Mouse (Mus musculus) spleen, postnatal 4 days (tissue): ENCODE results near the gene Ncstn.

ENCODE experiments used
- DNase-seq, 2 experiments: peaks; one replicate each; pipeline ENCODE4 v3.0.0; 2022; ENCODE audit warnings: low spot score in 2 of 2

The Ncstn gene

DNA sequence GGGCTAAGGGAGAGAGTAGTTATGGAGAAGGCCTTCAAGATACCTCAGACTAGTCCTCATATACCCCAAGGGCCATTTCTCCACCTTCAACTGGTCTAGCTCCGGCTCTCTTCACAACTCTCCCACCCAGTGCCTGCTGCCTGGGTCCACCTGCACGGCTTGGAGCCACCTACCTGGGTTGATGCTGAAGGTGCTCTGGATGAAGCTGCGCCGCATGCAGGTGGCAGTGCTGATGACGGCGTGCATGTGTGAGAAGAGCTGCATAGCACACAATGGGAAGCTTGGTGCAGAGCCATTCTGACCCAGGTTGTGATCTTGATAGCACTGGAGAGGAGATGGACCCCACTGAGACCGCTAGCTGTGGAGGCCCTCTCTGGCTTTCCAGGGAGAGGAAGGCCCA lies 10.0 kb downstream of the Ncstn start:
- DNase-seq: no peak

DNA sequence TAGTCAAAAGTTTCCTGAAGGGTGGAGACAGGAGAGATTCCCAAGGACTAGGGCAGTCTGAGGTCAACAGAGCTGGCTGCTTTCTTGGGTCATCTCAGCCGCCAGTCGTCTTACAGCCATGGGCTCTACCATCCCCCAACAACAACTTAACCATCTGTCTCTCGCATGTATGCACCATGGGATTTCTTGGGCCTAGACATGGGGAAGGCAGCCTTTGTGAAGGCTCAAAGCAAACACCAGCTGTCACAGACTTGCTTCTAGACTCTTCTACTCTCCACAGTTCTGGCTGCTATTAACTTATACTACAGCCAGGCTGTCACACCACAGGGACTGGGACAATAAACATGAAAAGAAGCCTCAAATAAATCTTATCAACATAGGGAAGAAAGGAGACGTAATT lies 11.0 kb downstream of the Ncstn start:
- no peak for DNase-seq

DNA sequence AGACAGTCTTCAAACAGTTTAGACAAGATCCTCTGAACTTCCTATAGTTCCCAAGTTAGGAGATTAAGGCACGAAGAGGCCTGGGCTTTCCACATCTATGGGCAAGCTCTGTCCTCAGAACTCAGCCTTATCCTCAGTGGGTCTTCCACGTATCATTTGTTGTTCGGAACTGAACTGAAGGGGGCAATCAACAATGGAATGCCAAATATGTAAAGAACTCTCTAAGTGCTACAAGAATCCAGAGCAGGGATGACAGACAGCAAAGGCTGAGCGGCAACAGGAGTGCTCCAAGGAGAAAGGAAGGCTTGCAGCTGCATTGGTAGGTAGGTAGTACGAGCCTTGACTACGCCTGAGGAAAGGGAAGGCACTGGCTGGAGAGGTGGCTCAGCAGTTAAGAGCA lies 12.4 kb downstream of the Ncstn start:
- no peak for DNase-seq

DNA sequence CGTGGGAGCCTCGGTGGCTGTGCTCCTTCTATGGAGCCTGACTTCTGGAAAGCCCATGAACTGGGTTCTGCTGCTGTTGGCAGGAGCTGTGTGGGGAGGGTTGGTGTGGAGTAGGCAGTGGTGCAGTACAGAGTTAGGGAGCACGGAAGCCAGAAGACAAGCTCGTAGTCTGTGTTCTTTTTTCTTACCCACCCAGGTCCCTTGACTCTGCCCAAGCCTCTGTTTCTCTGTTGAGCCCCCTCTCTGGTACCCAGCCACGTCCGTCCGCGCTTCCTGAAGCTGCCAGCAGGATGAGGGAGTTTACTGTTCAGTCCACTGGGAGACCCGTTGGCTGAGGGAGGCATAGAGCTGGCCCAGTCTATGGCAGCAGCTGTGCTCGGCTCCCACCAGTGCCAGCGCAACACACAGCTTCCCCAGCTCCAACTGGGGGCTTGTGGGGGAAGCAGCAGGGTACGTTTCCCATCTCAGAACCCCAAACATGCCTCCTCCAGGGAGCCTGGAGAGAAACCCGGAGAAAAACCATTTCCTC lies 17.9 kb downstream of the Ncstn start:
- DNase-seq: no peak

DNA sequence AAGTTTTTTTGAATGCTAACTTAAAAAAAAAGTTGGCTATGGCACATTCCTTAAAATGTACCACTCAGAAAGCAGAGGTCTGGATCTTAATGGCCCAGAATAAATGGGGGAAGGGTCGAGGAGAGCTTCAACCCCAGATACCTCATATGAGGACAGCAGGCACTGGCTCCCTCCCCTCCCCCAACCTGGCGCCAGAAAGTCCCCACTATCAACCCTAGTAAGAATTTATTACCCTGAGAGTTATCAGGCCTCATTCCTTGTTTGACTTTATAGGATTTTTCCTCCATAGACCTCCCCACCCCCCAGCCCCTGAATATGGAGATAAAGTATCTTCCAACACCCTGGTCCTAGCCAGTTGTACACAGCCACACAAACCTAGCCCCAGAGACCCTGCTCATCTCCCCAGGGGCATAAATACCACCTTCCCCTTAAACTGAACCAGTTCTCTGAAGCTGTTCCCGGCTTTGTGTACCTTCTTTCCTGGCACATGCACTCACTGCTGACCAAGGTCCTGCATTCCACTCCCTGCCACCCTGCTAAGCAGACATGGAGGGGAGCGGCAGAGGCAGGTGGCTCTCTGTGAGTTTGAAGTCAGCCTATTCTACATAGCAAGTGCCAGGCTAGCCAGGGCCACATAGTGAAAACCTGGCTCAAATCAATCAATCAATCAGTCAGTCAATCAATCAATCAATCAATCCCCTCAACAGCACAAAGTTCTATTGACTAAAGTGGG lies 19.1 kb downstream of the Ncstn start:
- no peak for DNase-seq

DNA sequence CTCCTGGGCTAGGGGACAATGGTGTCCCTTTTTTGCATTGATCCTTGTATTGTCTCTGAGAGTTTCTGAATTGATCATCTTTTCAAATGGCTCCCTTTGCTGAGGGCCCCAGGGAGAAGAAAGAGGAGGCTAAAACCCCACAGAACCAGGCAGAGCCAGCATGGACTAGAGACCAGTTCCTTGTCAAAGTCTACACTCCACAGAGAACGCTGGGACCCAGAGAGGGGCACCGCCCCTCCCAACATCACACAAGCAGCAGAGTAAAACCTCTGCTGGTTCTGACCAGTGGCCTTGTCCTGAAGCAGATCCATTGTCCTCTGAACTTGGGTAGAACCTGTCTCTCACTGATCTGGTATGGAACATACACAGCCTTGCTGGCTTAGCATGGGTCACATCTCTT lies 20.5 kb downstream of the Ncstn start:
- no peak for DNase-seq

DNA sequence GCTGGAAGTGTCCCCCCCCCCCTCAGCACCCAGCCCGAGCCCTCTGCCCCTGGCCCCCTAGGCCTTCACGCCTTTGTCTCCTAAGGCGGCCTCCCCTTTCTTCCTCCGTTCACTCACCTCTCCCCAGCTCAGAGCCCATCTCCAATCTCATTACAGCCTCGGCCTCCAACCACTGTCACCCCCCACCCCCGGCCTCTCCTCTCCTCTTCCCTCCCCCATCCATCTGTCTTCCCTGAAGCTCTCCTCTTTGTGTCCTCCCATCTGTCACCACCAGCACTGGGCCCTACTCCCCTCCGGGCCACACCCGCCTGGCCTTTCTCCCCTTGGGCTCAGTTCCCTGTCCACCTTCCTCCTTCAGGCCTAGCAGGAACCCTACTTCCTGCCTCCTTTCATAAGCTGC lies 21.4 kb downstream of the Ncstn start:
- DNase-seq: no peak

DNA sequence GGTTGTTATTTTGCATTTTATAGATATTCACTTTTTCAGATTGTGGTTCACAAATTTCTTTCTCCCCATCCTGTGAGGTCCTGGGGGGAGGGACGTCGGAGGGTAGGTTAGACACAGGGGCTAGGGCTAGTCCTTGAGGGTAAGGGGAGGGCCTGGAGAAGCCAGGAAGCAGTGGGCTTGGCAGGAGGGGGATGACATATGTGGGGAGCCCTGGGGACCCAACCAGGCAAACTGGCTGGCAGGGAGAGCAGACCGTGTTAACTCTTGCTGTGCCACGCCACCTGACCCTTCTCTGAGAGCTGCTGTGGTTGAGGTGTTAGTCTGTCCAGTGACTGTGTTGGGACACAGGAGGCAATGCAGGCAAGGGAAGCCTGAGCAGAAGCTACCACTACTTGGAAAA lies 21.9 kb downstream of the Ncstn start:
- no peak for DNase-seq

DNA sequence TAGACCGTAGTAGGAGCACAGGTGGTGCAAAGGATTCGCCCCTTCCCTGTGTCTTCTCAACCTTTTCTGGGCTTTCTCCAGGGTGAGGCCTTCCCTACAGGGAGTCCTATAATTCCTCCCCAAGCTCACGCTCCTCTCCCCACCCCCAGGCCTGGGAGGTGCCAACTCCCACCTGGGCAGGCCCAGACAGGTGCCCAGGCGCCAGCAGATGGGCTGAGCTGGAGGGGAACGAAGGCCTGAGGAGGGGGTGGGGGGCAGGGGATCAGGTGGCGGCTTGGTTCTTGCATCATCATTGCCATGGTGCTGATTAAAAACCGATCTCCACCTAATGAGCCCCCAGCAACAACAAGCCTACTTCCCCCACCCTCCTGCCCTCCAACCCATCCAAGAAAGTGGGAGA lies 23.7 kb downstream of the Ncstn start:
- no peak for DNase-seq

DNA sequence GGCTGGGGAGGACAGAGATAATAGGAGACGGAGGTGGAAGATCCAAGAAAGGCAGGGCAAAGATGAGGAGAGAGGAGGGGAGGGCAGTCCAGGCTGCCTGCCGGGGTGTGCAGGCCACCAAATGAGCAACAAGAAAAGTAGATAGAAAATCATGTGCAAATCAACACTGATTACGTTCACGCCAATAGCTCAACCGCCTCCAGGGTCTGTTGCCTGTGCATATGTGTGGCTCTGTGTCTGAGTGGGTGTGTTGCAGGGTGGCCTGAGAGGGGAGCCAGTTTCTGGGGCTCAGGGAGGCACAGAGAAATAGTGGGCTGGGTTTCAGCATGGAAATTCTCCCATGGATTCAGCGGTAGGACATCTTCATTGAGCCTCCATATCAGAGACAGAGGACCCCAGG lies 24.3 kb downstream of the Ncstn start:
- DNase-seq: no peak

DNA sequence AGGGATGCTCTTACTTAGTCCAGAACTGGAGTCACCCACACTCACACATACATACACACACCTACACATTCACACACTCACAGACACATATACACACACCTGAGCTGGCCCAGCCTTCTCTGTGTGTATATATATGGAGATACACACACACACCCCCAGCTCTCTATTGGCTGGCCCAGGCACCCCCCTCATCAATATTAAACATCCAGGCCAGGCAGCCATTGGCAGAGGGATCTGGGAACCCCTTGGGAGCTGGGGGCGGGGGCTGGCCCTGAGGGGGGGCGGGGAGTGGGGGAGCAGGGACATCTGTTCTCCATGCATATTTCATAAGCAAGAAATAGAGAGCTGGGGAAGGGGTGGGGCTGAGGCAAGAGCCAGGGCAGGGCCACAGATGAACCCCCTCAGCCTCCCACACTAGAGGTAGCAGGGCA lies 25.1 kb downstream of the Ncstn start, which contains the start of gene Nhlh1:
Gene Nhlh1, minus strand, starts transcription at position 83 of the 431 bp plus-strand sequence.
- no peak for DNase-seq

DNA sequence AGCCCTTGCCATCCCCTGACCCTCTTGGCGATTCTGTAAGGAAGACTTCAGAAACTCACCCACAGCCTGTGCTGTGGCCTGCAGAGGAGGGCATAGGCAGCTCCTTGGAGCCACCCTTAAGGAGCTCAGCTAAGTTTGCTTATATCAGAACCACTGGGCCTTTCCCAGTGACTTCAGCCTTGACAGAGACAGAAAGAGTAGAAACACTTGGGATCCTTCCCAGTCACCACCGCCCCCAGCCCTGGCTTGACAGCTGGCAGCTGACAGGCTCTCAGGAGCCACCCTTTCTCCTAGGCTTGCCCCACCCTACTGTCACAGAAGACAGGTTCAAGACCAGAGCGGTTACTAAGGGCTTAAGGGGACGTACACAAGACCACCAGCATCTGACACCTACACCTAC lies 26.3 kb downstream of the Ncstn start:
- no peak for DNase-seq

DNA sequence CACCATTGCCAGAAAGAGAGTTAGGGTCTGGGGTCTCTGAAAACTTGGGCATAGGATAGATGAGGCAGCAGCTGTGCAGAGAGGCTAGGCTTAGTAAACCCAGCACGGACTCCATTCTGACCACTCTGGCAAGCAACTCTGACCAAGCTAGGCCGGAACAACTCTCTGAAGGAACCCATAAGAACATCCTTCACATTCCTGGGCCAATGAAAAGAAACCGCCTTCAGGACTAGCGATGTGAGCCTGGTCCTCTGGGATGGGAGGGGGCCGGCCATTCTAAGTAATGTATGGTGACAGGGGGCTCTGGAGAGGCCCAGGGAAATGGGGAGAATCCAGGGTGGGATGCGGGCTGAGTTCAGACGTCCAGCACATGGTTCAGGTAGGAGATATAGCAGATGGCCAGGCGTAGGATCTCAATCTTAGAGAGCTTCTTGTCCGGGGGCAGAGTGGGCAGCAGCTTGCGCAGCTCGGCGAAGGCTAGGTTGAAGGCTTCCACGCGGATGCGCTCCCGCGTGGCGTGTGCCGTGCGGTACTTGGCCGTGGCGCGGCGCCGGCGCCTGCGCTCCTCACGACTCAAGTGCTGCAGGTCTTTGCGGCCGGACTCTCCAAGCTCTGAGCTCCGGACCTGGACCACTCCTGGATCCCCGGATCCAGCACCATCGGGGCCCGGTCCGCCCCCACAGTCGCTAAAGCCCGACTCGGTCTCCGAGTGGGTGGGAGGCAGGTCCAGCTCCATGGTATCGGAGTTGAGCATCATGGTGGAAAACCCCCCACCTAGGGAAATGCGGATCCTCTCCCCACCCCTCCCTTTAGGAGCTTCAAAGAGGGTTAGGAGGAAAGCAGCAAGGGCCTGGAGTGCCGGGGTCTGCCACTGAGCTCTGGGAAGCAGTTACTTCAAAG lies 28.8 kb downstream of the Ncstn start:
- DNase-seq: no peak

DNA sequence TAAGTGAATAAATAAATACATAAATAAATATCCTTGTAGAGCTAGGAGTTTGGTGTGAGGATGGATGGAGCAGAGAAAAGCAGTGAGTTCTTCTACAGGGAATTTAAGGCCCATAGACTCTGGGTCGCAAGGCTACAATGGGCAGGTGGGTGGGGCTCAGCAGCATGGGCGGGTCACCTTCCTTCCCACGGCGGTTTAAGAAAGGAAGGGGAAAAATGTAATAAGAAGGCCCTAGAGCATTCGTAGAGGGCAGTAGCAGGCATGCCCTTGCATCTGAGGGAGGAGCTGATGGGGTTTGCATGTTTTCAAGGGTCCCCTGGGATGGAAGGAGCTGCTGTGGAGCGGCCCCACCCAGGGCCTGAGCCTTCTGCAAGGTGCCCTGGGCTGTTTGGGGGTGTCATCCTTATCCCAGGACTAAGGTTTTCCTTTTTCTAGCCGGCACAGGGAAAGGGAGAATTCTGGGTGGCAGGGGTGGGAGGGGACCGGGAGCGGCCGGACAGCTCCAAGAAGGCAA lies 29.8 kb downstream of the Ncstn start:
- no peak for DNase-seq

DNA sequence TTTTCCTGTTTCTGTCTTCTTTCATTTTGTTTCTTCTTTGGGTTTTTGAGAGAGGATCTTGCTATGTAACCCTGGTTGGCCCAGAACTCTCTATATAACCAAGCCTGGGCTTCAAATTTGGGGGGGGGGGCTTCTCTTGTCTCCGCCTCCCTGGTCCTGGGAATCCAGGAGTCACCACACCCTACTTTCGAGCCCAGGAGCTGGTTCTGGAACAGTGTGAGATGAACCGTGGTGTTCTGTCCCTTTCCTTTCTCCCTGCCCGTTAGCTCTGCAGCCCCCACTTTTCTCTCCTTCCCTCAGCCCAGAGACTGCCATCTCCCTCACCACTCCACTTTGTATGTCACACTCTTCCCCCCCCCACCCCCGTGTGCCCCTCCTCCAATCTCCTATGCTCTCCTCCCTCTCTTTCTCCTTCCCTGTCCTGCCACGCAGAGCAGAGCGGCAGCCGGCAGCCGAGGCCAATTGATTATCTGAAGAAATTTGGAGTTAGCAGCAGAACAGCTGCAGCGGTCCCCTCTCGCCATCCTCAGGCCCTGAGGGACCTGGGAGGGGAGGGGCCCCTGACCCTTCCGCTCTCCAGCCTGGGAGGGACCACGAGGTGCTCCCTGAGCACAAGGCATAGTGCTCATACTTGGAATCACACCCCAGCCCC lies 33.3 kb downstream of the Ncstn start:
- no peak for DNase-seq

DNA sequence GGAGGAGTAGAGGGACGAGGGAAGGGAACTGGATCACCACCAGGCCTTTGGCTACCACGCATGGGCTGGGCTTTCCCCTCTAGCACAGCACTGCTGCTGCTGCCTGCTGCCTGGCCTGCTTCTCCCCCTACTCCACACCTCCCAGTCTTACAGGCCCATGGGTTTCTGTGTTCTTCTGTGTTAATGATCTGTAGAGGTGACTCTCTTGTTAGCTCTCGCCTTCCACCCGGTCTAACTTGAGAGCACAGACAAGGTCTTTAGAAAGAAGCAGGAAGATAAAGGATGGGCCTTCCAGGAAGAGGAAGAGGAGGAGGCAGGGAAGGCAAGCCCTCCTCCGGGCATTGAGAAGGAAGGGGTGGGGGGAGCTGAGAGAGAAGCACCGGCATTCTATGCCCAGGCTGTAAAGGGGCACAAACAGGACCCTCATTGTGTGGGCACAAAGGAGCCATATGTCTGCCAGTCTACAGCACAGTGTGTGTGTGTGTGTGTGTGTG lies 34.3 kb downstream of the Ncstn start:
- no peak for DNase-seq

DNA sequence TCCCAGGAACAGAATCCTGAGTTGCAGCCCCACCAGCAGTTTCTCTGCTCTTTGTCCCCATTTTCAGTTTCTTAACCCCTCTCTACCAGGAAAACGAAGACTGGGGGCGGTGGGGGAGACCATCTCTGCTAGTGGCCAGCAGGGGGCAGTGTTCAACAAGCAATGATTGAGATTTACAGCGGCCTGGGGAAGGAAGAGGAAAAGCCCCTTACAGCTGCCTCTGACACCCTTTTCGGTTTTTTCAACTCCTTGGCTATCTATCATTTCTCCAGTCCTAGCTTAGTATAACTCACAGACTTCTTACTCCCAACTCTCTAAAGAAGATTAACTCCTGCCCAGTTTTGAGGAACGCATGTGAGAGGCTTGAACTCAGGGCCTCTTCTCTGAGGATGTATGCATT lies 35.7 kb downstream of the Ncstn start:
- DNase-seq: peak; percentile 54 to 85

DNA sequence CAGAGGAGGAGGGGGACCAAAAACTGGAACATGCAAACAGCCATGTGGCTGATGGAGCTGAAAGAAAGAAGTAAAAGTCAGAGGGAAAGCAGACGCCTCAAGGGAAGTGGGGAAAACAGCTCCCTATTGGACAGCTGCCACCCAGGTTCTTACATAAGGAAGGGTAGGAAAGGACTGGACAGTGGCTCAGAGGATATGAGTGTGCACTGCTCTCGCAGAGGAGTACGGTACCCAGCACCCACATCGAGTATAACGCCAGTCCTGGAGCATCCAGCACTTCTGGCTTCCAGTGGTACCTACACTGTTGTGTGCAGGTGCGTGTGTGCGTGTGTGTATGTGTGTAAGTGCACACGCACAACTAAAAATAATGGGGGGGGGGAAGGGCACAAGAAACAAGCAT lies 36.2 kb downstream of the Ncstn start:
- no peak for DNase-seq

DNA sequence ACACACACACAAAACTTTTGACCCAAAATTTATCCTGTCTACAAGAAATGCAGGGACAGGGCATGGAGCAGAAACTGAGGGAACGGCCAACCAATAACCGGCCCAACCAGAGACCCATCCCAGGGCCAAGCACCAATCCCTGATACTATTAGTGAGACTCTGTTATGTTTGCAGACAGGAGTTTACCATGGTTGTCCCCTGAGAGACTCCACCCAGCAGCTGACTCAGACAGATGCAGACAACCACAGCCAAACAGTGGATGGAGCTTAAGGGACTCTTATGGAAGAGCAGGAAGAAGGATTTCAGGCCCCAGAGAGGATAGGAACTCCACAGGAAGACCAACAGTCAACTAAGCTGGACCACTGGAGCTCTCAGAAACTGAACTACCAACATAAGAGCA lies 52.7 kb downstream of the Ncstn start:
- DNase-seq: no peak

DNA sequence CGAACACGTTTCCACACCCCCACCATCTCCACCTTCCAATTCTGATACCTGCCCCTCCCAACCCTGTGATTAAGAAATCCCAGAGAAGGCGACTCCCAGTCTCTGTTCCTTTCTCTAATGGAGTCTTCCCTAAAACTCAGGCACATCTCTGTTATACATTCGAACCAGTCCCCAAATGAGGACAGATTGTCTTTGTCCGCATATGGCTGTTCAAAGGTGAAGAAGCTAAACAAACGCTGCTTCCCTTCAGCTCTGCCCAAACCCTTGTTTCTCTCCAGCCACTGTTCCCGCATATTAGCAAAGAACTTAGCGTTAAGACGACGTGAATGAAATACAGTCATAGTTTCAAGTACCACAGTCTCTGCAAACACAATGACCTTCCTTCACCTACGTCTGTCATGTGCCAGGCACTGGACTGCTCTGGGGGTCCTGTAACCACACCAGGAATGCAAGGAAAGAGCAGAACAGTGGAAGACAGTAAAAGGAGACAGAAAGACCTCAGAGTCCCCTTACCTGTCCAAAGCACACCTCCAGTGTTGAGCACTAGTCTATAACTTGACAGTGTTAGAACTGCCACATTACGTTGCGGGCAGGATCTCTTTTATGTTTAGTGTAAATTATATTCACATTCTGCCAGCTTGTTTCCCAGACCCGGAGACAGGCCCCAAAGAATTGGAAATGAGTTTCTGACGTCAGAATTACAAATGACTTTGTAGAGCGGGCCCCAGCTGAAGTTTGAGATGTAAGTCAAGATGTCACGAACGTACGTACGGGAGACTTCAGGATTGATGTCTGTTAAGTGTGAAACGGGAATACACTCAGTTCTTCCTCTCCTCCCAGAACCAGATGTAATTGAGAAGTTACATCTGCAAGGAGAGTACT lies 54.0 kb downstream of the Ncstn start, which contains the start of gene Vangl2:
Gene Vangl2, minus strand, starts transcription at position 51 of the 882 bp plus-strand sequence.
- no peak for DNase-seq

DNA sequence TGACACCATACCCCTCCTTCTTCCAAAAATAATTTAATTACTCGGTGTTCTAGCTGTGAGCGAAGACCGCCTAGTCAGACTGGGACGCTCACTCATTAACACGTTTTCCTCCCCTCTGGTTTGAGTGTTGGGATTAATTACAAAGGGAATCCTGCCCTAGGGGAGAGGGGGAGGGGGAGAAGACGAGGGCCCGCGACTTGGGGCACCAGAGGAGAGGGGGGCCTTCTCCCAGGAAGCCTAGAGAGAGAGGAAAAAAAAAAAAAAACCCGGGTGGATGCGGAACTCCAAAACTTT lies 54.8 kb downstream of the Ncstn start:
- no peak for DNase-seq
